Mouse (Mus musculus): ENCODE results near the gene Slc30a10.

DNA sequence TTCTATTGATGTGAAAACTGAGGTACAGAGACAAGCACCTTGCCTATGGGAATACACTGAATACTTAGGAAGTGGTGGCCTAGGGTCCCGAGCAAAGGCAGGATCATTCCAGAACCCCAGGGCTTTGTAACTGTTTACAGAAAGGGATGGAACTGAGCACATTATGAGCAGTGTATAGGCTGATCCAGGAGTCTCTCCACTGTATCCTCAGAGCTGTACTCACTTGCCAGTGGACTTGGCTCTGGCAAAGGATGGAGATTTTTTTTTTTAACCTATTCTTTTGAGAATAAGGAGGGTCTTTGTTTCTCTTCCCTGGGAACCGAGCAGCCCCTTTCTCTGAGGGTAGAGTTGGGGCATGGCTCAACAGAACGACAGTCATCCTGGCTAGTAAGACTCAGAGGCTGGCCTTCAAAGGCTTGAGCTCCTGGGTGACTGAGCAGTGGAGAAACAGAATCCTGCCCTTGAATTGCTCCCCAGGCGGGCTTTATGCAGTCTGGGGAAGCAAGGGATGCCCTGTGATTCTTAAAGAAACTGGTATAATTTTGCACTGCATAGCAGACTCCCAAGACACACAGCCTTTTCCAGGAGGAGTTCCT lies 38.9 kb downstream of the Slc30a10 start:
- TF ChIP-seq CTCF (conservative IDR thresholded peaks at IDR 0.05; ENCODE audit: low read length): no peak
- TF ChIP-seq NANOG (IDR thresholded peaks at IDR 0.05; ENCODE audit: borderline replicate concordance, low read length): no peak
- no peak for TF ChIP-seq POU5F1 (IDR thresholded peaks at IDR 0.05; ENCODE audit: borderline replicate concordance, low read length)
